Mouse (Mus musculus): Measurements from ENCODE around the gene Ndufa5. TPM values are rescaled to one million over a fixed set of nuclear protein-coding genes. Genes with fewer than 3 reads are reported as not detected.

Ndufa5 gene
- polyA plus RNA-seq, 1 experiment from 2014 or later: 303 TPM

- WGBS (ENCODE audit: insufficient replicate concordance): 23% methylated on average over 13 of the region's 13 CpGs
- peaks cover 8% of the 10 kb centered on the region; the same call in 1 of the 2 replicates for H3K36me3 ChIP-seq (replicated peaks; ENCODE audit: insufficient read depth, low read length)
- H3K9ac ChIP-seq (replicated peaks): no peak within 1 kb of the TSS
- no peak within 1 kb of the TSS for H3K4me3 ChIP-seq (ENCODE audit: low read depth, low read length)
- ATAC-seq (no peak), DNase-seq (peak; percentile 42)
- H3K4me2 ChIP-seq (ENCODE audit: low read depth, low read length): peak within 1 kb of the TSS; percentile 18; the same call in 1 of the 2 replicates
- H3K9me3 ChIP-seq (ENCODE audit: low read length): no peaks in the 10 kb centered on the region
- no peaks in the 10 kb centered on the region for H3K27me3 ChIP-seq (ENCODE audit: insufficient read depth, low read length)
- H3K4me1 ChIP-seq (ENCODE audit: insufficient read depth): no peaks in the 10 kb centered on the region
- TF ChIP-seq EP300 (IDR thresholded peaks at IDR 0.05; ENCODE audit: low read depth) (no peak), CTCF (IDR thresholded peaks at IDR 0.05; ENCODE audit: low read depth) (no peak)
- H3K27ac ChIP-seq (ENCODE audit: low read depth): no peak within 1 kb of the TSS
Observed at GRCm38 (mm10) chr6:24514552-24515284, 13.1 kb downstream of the Ndufa5 start, which contains the start of gene Iqub. TSS of gene Iqub (minus strand) at chr6:24515067.

- DNase-seq (no peak), ATAC-seq (no peak)
- WGBS (ENCODE audit: insufficient replicate concordance): 77% methylated on average over 2 of the region's 2 CpGs
- H3K4me1 ChIP-seq (ENCODE audit: insufficient read depth): no peaks in the 10 kb centered on the region
- no peak for TF ChIP-seq EP300 (IDR thresholded peaks at IDR 0.05; ENCODE audit: low read depth)
- no peak for TF ChIP-seq CTCF (IDR thresholded peaks at IDR 0.05; ENCODE audit: low read depth)
- H3K27ac ChIP-seq (ENCODE audit: low read depth): no peak overlapping the region
- H3K9ac ChIP-seq (replicated peaks): no peak overlapping the region
- H3K9me3 ChIP-seq (ENCODE audit: low read length): no peaks in the 10 kb centered on the region
- no peaks in the 10 kb centered on the region for H3K27me3 ChIP-seq (ENCODE audit: insufficient read depth, low read length)
- no peaks in the 10 kb centered on the region for H3K36me3 ChIP-seq (replicated peaks; ENCODE audit: insufficient read depth, low read length)
- no peak overlapping the region for H3K4me3 ChIP-seq (ENCODE audit: low read depth, low read length)
- no peak overlapping the region for H3K4me2 ChIP-seq (ENCODE audit: low read depth, low read length)
Observed at GRCm38 (mm10) chr6:24504141-24504540, 23.7 kb downstream of the Ndufa5 start.

GRCm38 (mm10) chr6:24490341-24490740, 37.5 kb downstream of the Ndufa5 start:
- H3K27ac ChIP-seq (ENCODE audit: low read depth): no peak overlapping the region
- WGBS (ENCODE audit: insufficient replicate concordance): 0% methylated on average over 1 of the region's 1 CpGs
- no peak overlapping the region for H3K9ac ChIP-seq (replicated peaks)
- no peak overlapping the region for H3K4me2 ChIP-seq (ENCODE audit: low read depth, low read length)
- H3K36me3 ChIP-seq (replicated peaks; ENCODE audit: insufficient read depth, low read length): no peaks in the 10 kb centered on the region
- H3K27me3 ChIP-seq (ENCODE audit: insufficient read depth, low read length): no peaks in the 10 kb centered on the region
- H3K4me3 ChIP-seq (ENCODE audit: low read depth, low read length): no peak overlapping the region
- DNase-seq (no peak), ATAC-seq (no peak)
- no peaks in the 10 kb centered on the region for H3K4me1 ChIP-seq (ENCODE audit: insufficient read depth)
- H3K9me3 ChIP-seq (ENCODE audit: low read length): no peaks in the 10 kb centered on the region
- TF ChIP-seq CTCF (IDR thresholded peaks at IDR 0.05; ENCODE audit: low read depth) (peak; percentile 56), EP300 (IDR thresholded peaks at IDR 0.05; ENCODE audit: low read depth) (no peak)

GRCm38 (mm10) chr6:24486530-24486929, 41.3 kb downstream of the Ndufa5 start:
- no peak overlapping the region for H3K4me3 ChIP-seq (ENCODE audit: low read depth, low read length)
- no peak overlapping the region for H3K9ac ChIP-seq (replicated peaks)
- ATAC-seq (no peak), DNase-seq (no peak)
- H3K36me3 ChIP-seq (replicated peaks; ENCODE audit: insufficient read depth, low read length): no peaks in the 10 kb centered on the region
- H3K4me1 ChIP-seq (ENCODE audit: insufficient read depth): no peaks in the 10 kb centered on the region
- H3K9me3 ChIP-seq (ENCODE audit: low read length): no peaks in the 10 kb centered on the region
- H3K27me3 ChIP-seq (ENCODE audit: insufficient read depth, low read length): no peaks in the 10 kb centered on the region
- 59% methylated on average over 5 of the region's 5 CpGs for WGBS (ENCODE audit: insufficient replicate concordance)
- TF ChIP-seq CTCF (IDR thresholded peaks at IDR 0.05; ENCODE audit: low read depth): no peak
- no peak overlapping the region for H3K27ac ChIP-seq (ENCODE audit: low read depth)
- no peak overlapping the region for H3K4me2 ChIP-seq (ENCODE audit: low read depth, low read length)

GRCm38 (mm10) chr6:24470571-24471132, 57.2 kb downstream of the Ndufa5 start:
- no peak overlapping the region for H3K9ac ChIP-seq (replicated peaks)
- H3K27me3 ChIP-seq (ENCODE audit: insufficient read depth, low read length): no peaks in the 10 kb centered on the region
- ATAC-seq (no peak), DNase-seq (no peak)
- no peak overlapping the region for H3K4me2 ChIP-seq (ENCODE audit: low read depth, low read length)
- no peak overlapping the region for H3K4me3 ChIP-seq (ENCODE audit: low read depth, low read length)
- no peaks in the 10 kb centered on the region for H3K9me3 ChIP-seq (ENCODE audit: low read length)
- 67% methylated on average over 1 of the region's 1 CpGs for WGBS (ENCODE audit: insufficient replicate concordance)
- no peaks in the 10 kb centered on the region for H3K36me3 ChIP-seq (replicated peaks; ENCODE audit: insufficient read depth, low read length)
- H3K27ac ChIP-seq (ENCODE audit: low read depth): no peak overlapping the region
- no peaks in the 10 kb centered on the region for H3K4me1 ChIP-seq (ENCODE audit: insufficient read depth)
- TF ChIP-seq CTCF (IDR thresholded peaks at IDR 0.05; ENCODE audit: low read depth) (no peak), EP300 (IDR thresholded peaks at IDR 0.05; ENCODE audit: low read depth) (no peak)

- Histone ChIP-seq H3K4me3 (ENCODE audit: low read depth, low read length) (no peak overlapping the region), H3K9ac (replicated peaks) (no peak overlapping the region), H3K9me3 (ENCODE audit: low read length) (no peaks in the 10 kb centered on the region), H3K36me3 (replicated peaks; ENCODE audit: insufficient read depth, low read length) (no peaks in the 10 kb centered on the region), H3K4me2 (ENCODE audit: low read depth, low read length) (no peak overlapping the region), H3K27me3 (ENCODE audit: insufficient read depth, low read length) (no peaks in the 10 kb centered on the region), H3K4me1 (ENCODE audit: insufficient read depth) (no peaks in the 10 kb centered on the region), H3K27ac (ENCODE audit: low read depth) (no peak overlapping the region)
- TF ChIP-seq EP300 (IDR thresholded peaks at IDR 0.05; ENCODE audit: low read depth): no peak
- TF ChIP-seq CTCF (IDR thresholded peaks at IDR 0.05; ENCODE audit: low read depth): no peak
- WGBS (ENCODE audit: insufficient replicate concordance): 75% methylated on average over 2 of the region's 2 CpGs
- ATAC-seq (no peak), DNase-seq (no peak)
Observed at GRCm38 (mm10) chr6:24470135-24470534, 57.7 kb downstream of the Ndufa5 start.

Other genes starting within 250 kb of the Ndufa5 start
- gene Iqub, start 12.9 kb downstream of the Ndufa5 start, polyA plus RNA-seq (2015; fragmentation: Nextera tagmentation; extraction: Ambion mirVana): 0.05 TPM in 1 of 2 replicates, not detected in the other
- not detected in 2 replicates for gene Asb15, start 131 bp upstream of the Ndufa5 start, polyA plus RNA-seq (2015; fragmentation: Nextera tagmentation; extraction: Ambion mirVana)
- 0.05 and 0.53 TPM in 2 replicates for gene Lmod2, start 69.7 kb upstream of the Ndufa5 start, polyA plus RNA-seq (2015; fragmentation: Nextera tagmentation; extraction: Ambion mirVana)
- 44.2 and 46.0 TPM in 2 replicates for gene Wasl, start 137.0 kb upstream of the Ndufa5 start, polyA plus RNA-seq (2015; fragmentation: Nextera tagmentation; extraction: Ambion mirVana)
- 0.02 TPM in 2 replicates for gene Hyal6, start 205.2 kb upstream of the Ndufa5 start, polyA plus RNA-seq (2015; fragmentation: Nextera tagmentation; extraction: Ambion mirVana)
- 0.05 and 0.09 TPM in 2 replicates for gene Hyal4, start 220.3 kb upstream of the Ndufa5 start, polyA plus RNA-seq (2015; fragmentation: Nextera tagmentation; extraction: Ambion mirVana)